Mouse (Mus musculus) limb, embryonic 15.5 days (tissue): ENCODE data around the gene Erbb3. TPM values are rescaled to one million over a fixed set of nuclear protein-coding genes. Genes with fewer than 3 reads are reported as not detected.

Source experiments
- ATAC-seq: fragments of 200-750 bp; cut with Nextera tagmentation; 2 replicates; pipeline ENCODE4 v1.8.0; 2017; ENCODE audit warnings: low read depth, moderate TSS enrichment; ENCODE audit not compliant: insufficient number of reproducible peaks, low FRiP score, low TSS enrichment
- H3K27ac ChIP-seq: fragments of 300-500 bp; sonication (generic); 2 replicates; pipeline ENCODE4 v1.5.1; 2015; ENCODE audit warnings: moderate library complexity, mild to moderate bottlenecking, inconsistent platforms
- H3K27me3 ChIP-seq: fragments of 300-500 bp; sonication (generic); 2 replicates; pipeline ENCODE4 v1.6.1; 2015; ENCODE audit warnings: inconsistent platforms
- H3K36me3 ChIP-seq: fragments of 300-500 bp; sonication (generic); 2 replicates; pipeline ENCODE4 v1.6.1; 2015; ENCODE audit warnings: inconsistent platforms
- H3K4me1 ChIP-seq: fragments of 300-500 bp; sonication (generic); 2 replicates; pipeline ENCODE4 v1.6.1; 2015; ENCODE audit warnings: inconsistent platforms
- H3K4me2 ChIP-seq: fragments of 300-500 bp; sonication (generic); 2 replicates; pipeline ENCODE4 v1.6.1; 2015; ENCODE audit warnings: mild to moderate bottlenecking, inconsistent platforms
- H3K4me3 ChIP-seq: fragments of 300-500 bp; sonication (generic); 2 replicates; pipeline ENCODE4 v1.5.1; 2015; ENCODE audit warnings: mild to moderate bottlenecking, inconsistent platforms
- H3K9ac ChIP-seq: fragments of 300-500 bp; sonication (generic); 2 replicates; pipeline ENCODE4 v1.6.1; 2015; ENCODE audit warnings: inconsistent platforms
- H3K9me3 ChIP-seq: fragments of 300-500 bp; sonication (generic); 2 replicates; pipeline ENCODE4 v1.6.1; 2016; ENCODE audit warnings: inconsistent platforms
- WGBS: fragments of 180-500 bp; shearing (Covaris S2); methylation state at CpG from one replicate; pipeline ENCODE4 v1.1.7; 2015; 5-methylcytosine and 5-hydroxymethylcytosine counted together
- polyA plus RNA-seq: library from polyadenylated mRNA; unstranded; fragments of >200 nt; fragmentation: Nextera tagmentation; extraction: Ambion mirVana; gene quantifications from 2 replicates; pipeline ENCODE4 v1.2.1, GENCODE M21; 2015

The Erbb3 gene
- polyA plus RNA-seq, 1 experiment from 2014 or later = 20.4 TPM

- Histone ChIP-seq H3K27ac (peak overlapping the region; percentile 78), H3K4me3 (peak overlapping the region; percentile 25), H3K9me3 (no peaks in the 10 kb centered on the region), H3K9ac (no peak overlapping the region), H3K36me3 (no peaks in the 10 kb centered on the region), H3K27me3 (no peaks in the 10 kb centered on the region), H3K4me2 (peak overlapping the region; percentile 36), H3K4me1 (peaks cover 7% of the 10 kb centered on the region; the same call in 1 of the 2 replicates)
- ATAC-seq = peak; percentile 88
- WGBS = 14% methylated on average over 18 of the region's 18 CpGs
These were observed 53.0 kb downstream of the Erbb3 start for GRCm38 (mm10) chr10:128536266-128536940.

- WGBS = 61% methylated on average over 4 of the region's 4 CpGs
- peak overlapping the region; percentile 25 for H3K4me3 ChIP-seq
- no peak; the same call in 1 of the 2 replicates for ATAC-seq
- no peaks in the 10 kb centered on the region for H3K9me3 ChIP-seq
- peaks cover 7% of the 10 kb centered on the region; the same call in 1 of the 2 replicates for H3K4me1 ChIP-seq
- H3K27me3 ChIP-seq = no peaks in the 10 kb centered on the region
- no peak overlapping the region for H3K9ac ChIP-seq
- H3K4me2 ChIP-seq = peak overlapping the region; percentile 36
- H3K36me3 ChIP-seq = no peaks in the 10 kb centered on the region
- H3K27ac ChIP-seq = peak overlapping the region; percentile 78
These were observed 53.7 kb downstream of the Erbb3 start for GRCm38 (mm10) chr10:128535624-128536265.

- WGBS = 83% methylated on average over 2 of the region's 2 CpGs
- ATAC-seq = no peak
- no peak overlapping the region for H3K27ac ChIP-seq
- H3K4me2 ChIP-seq = no peak overlapping the region
- H3K4me1 ChIP-seq = peaks cover 7% of the 10 kb centered on the region; the same call in 1 of the 2 replicates
- no peaks in the 10 kb centered on the region for H3K27me3 ChIP-seq
- H3K36me3 ChIP-seq = no peaks in the 10 kb centered on the region
- H3K9ac ChIP-seq = no peak overlapping the region
- no peak overlapping the region for H3K4me3 ChIP-seq
- no peaks in the 10 kb centered on the region for H3K9me3 ChIP-seq
These were observed 54.2 kb downstream of the Erbb3 start for GRCm38 (mm10) chr10:128535206-128535605.

- no peak for ATAC-seq
- Histone ChIP-seq H3K4me2 (peak overlapping the region; percentile 92), H3K9me3 (no peaks in the 10 kb centered on the region), H3K9ac (peak overlapping the region; percentile 23; the same call in 1 of the 2 replicates), H3K36me3 (peaks cover 10% of the 10 kb centered on the region), H3K27ac (peak overlapping the region; percentile 91), H3K4me3 (peak overlapping the region; percentile 95), H3K27me3 (no peaks in the 10 kb centered on the region), H3K4me1 (peaks cover 20% of the 10 kb centered on the region)
- 31% methylated on average over 28 of the region's 28 CpGs for WGBS
These were observed 62.8 kb downstream of the Erbb3 start for GRCm38 (mm10) chr10:128526366-128527356.

- Histone ChIP-seq H3K27me3 (no peaks in the 10 kb centered on the region), H3K9ac (peak within 1 kb of the TSS; percentile 83), H3K4me3 (peak within 1 kb of the TSS; percentile 95), H3K4me2 (peak within 1 kb of the TSS; percentile 92), H3K9me3 (no peaks in the 10 kb centered on the region), H3K27ac (peak within 1 kb of the TSS; percentile 91), H3K36me3 (peaks cover 18% of the 10 kb centered on the region), H3K4me1 (peaks cover 20% of the 10 kb centered on the region)
- ATAC-seq = peak; percentile 99
- under 1% methylated on average over 37 of the region's 37 CpGs for WGBS
These were observed 63.7 kb downstream of the Erbb3 start, which contains the start of gene Esyt1 for GRCm38 (mm10) chr10:128525671-128526308. TSS of gene Esyt1 (minus strand) at chr10:128525871.

- WGBS = under 1% methylated on average over 58 of the region's 58 CpGs
- ATAC-seq = peak; percentile 2; the same call in 1 of the 2 replicates
These were observed 64.5 kb downstream of the Erbb3 start for GRCm38 (mm10) chr10:128524732-128525662.

GRCm38 (mm10) chr10:128524111-128524731 lies 65.2 kb downstream of the Erbb3 start:
- no peak overlapping the region for H3K27ac ChIP-seq
- no peaks in the 10 kb centered on the region for H3K27me3 ChIP-seq
- whole genome bisulfite sequencing = 12% methylated on average over 11 of the region's 11 CpGs
- H3K4me2 ChIP-seq = peak overlapping the region; percentile 92
- peaks cover 20% of the 10 kb centered on the region for H3K4me1 ChIP-seq
- H3K4me3 ChIP-seq = peak overlapping the region; percentile 95
- peak overlapping the region; percentile 83; the same call in 1 of the 2 replicates for H3K9ac ChIP-seq
- H3K36me3 ChIP-seq = peaks cover 32% of the 10 kb centered on the region
- H3K9me3 ChIP-seq = no peaks in the 10 kb centered on the region
- ATAC-seq = no peak

More at GRCm38 (mm10) chr10:128524732-128525662, 64.5 kb downstream of the Erbb3 start:
- Histone ChIP-seq H3K36me3 (peaks cover 26% of the 10 kb centered on the region), H3K4me3 (peak overlapping the region; percentile 95), H3K27me3 (no peaks in the 10 kb centered on the region), H3K9ac (peak overlapping the region; percentile 83), H3K4me1 (peaks cover 20% of the 10 kb centered on the region), H3K27ac (peak overlapping the region; percentile 91), H3K4me2 (peak overlapping the region; percentile 92), H3K9me3 (no peaks in the 10 kb centered on the region)

GRCm38 (mm10) chr10:128522351-128522750 lies 67.1 kb downstream of the Erbb3 start:
- Histone ChIP-seq H3K4me1 (peaks cover 20% of the 10 kb centered on the region), H3K27me3 (peaks cover 8% of the 10 kb centered on the region; the same call in 1 of the 2 replicates), H3K9me3 (no peaks in the 10 kb centered on the region), H3K9ac (no peak overlapping the region), H3K36me3 (peaks cover 48% of the 10 kb centered on the region), H3K4me2 (no peak overlapping the region), H3K27ac (no peak overlapping the region), H3K4me3 (no peak overlapping the region)
- 72% methylated on average over 6 of the region's 6 CpGs for WGBS
- no peak for ATAC-seq

GRCm38 (mm10) chr10:128520591-128520990 lies 68.9 kb downstream of the Erbb3 start:
- H3K9ac ChIP-seq = no peak overlapping the region
- H3K36me3 ChIP-seq = peaks cover 66% of the 10 kb centered on the region
- H3K4me1 ChIP-seq = peaks cover 15% of the 10 kb centered on the region
- H3K4me3 ChIP-seq = no peak overlapping the region
- no peaks in the 10 kb centered on the region for H3K9me3 ChIP-seq
- H3K4me2 ChIP-seq = no peak overlapping the region
- H3K27ac ChIP-seq = no peak overlapping the region
- no peak for ATAC-seq
- 82% methylated on average over 16 of the region's 16 CpGs for WGBS
- H3K27me3 ChIP-seq = peaks cover 16% of the 10 kb centered on the region; the same call in 1 of the 2 replicates

- peaks cover 3% of the 10 kb centered on the region; the same call in 1 of the 2 replicates for H3K4me1 ChIP-seq
- WGBS = 72% methylated on average over 7 of the region's 7 CpGs
- peaks cover 75% of the 10 kb centered on the region for H3K36me3 ChIP-seq
- H3K9ac ChIP-seq = no peak overlapping the region
- H3K4me2 ChIP-seq = no peak overlapping the region
- ATAC-seq = no peak
- no peak overlapping the region for H3K4me3 ChIP-seq
- no peaks in the 10 kb centered on the region for H3K9me3 ChIP-seq
- no peak overlapping the region for H3K27ac ChIP-seq
- H3K27me3 ChIP-seq = peaks cover 16% of the 10 kb centered on the region; the same call in 1 of the 2 replicates
These were observed 70.6 kb downstream of the Erbb3 start for GRCm38 (mm10) chr10:128518833-128519232.
